Mouse (Mus musculus) neural tube, embryonic 14.5 days (tissue): ENCODE measurements at regions not wholly inside any gene's neighbourhood (a gene's known extent, or its start where the extent isn't known, plus 50 kb on each side); places are given as distances from the start of the nearest gene placed in this dataset.

Source experiments
- ATAC-seq: fragments of 200-750 bp; cut with Nextera tagmentation; 2 replicates; pipeline ENCODE4 v1.8.0; 2017; ENCODE audit warnings: low read depth, mild to moderate bottlenecking, moderate TSS enrichment, moderate library complexity
- H3K27ac ChIP-seq: fragments of 300-500 bp; sonication (generic); 2 replicates; pipeline ENCODE4 v1.5.1; 2014; ENCODE audit warnings: low read depth, mild to moderate bottlenecking, control low read depth, low read length, moderate library complexity, mixed read lengths
- H3K27me3 ChIP-seq: fragments of 300-500 bp; sonication (generic); 2 replicates; pipeline ENCODE4 v1.6.1; 2014; ENCODE audit warnings: low read length; ENCODE audit not compliant: control insufficient read depth, insufficient read depth
- H3K36me3 ChIP-seq: fragments of 300-500 bp; sonication (generic); 2 replicates; pipeline ENCODE4 v1.6.1; 2014; ENCODE audit warnings: low read length, mixed read lengths; ENCODE audit not compliant: control insufficient read depth, insufficient read depth
- H3K4me1 ChIP-seq: fragments of 300-500 bp; sonication (generic); 2 replicates; pipeline ENCODE4 v1.6.1; 2014; ENCODE audit warnings: low read length; ENCODE audit not compliant: control insufficient read depth, insufficient read depth
- H3K4me2 ChIP-seq: fragments of 300-500 bp; sonication (generic); 2 replicates; pipeline ENCODE4 v1.6.1; 2014; ENCODE audit warnings: mild to moderate bottlenecking, low read depth, low read length, control low read depth
- H3K4me3 ChIP-seq: fragments of 300-500 bp; sonication (generic); 2 replicates; pipeline ENCODE4 v1.5.1; 2014; ENCODE audit warnings: low read depth, low read length, control low read depth, mixed read lengths
- H3K9ac ChIP-seq: fragments of 300-500 bp; sonication (generic); replicated peaks from 2 replicates; pipeline ENCODE4 v1.6.1; 2014; ENCODE audit warnings: low read depth, mild to moderate bottlenecking, control low read depth, low read length, mixed read lengths
- H3K9me3 ChIP-seq: fragments of 300-500 bp; sonication (generic); 2 replicates; pipeline ENCODE4 v1.6.1; 2016; ENCODE audit warnings: low read length; ENCODE audit not compliant: control insufficient read depth
- WGBS: fragments of 180-500 bp; shearing (Covaris S2); extraction: QIAGEN DNeasy Blood & Tissue Kit; methylation state at CpG from one replicate; pipeline ENCODE4 v1.1.7; 2014; 5-methylcytosine and 5-hydroxymethylcytosine counted together

- Histone ChIP-seq H3K4me3 (no peak overlapping the region), H3K4me2 (no peak overlapping the region), H3K27me3 (no peaks in the 10 kb centered on the region), H3K36me3 (no peaks in the 10 kb centered on the region), H3K9ac (no peak overlapping the region), H3K4me1 (no peaks in the 10 kb centered on the region), H3K9me3 (no peaks in the 10 kb centered on the region), H3K27ac (no peak overlapping the region)
- no peak for ATAC-seq
- WGBS = 86% methylated on average over 8 of the region's 8 CpGs
These were observed 54.3 kb upstream of the Bmp2 start for GRCm38 (mm10) chr2:133497541-133498185.

GRCm38 (mm10) chr2:133498186-133498571 lies 53.8 kb upstream of the Bmp2 start:
- Histone ChIP-seq H3K4me1 (no peaks in the 10 kb centered on the region), H3K4me2 (no peak overlapping the region), H3K36me3 (no peaks in the 10 kb centered on the region), H3K27ac (no peak overlapping the region), H3K9me3 (no peaks in the 10 kb centered on the region), H3K27me3 (no peaks in the 10 kb centered on the region), H3K9ac (no peak overlapping the region), H3K4me3 (no peak overlapping the region)
- WGBS = 88% methylated on average over 2 of the region's 2 CpGs
- ATAC-seq = no peak

- no peak overlapping the region for H3K9ac ChIP-seq
- H3K27me3 ChIP-seq = no peaks in the 10 kb centered on the region
- no peak overlapping the region for H3K27ac ChIP-seq
- WGBS = 75% methylated on average over 3 of the region's 3 CpGs
- H3K36me3 ChIP-seq = no peaks in the 10 kb centered on the region
- no peak overlapping the region for H3K4me3 ChIP-seq
- H3K4me1 ChIP-seq = no peaks in the 10 kb centered on the region
- no peak for ATAC-seq
- no peaks in the 10 kb centered on the region for H3K9me3 ChIP-seq
- no peak overlapping the region for H3K4me2 ChIP-seq
These were observed 53.2 kb upstream of the Bmp2 start for GRCm38 (mm10) chr2:133498717-133499143.

GRCm38 (mm10) chr2:133499904-133500303 lies 52.1 kb upstream of the Bmp2 start:
- H3K4me2 ChIP-seq = no peak overlapping the region
- H3K4me3 ChIP-seq = no peak overlapping the region
- no peak overlapping the region for H3K9ac ChIP-seq
- no peaks in the 10 kb centered on the region for H3K27me3 ChIP-seq
- no peaks in the 10 kb centered on the region for H3K9me3 ChIP-seq
- no peaks in the 10 kb centered on the region for H3K36me3 ChIP-seq
- no peak overlapping the region for H3K27ac ChIP-seq
- 86% methylated on average over 3 of the region's 3 CpGs for WGBS
- H3K4me1 ChIP-seq = no peaks in the 10 kb centered on the region
- ATAC-seq = no peak
